Mouse (Mus musculus) kidney, adult 2 months (tissue): ENCODE measurements around the gene Tmem128.

Experiments
- CTCF ChIP-seq: fragments of 200-500 bp; conservative IDR thresholded peaks from 2 replicates; pipeline ENCODE4 v1.5.1; 2011; ENCODE audit warnings: low read depth, mild to moderate bottlenecking, control low read depth, low read length, moderate library complexity, mixed read lengths; ENCODE audit not compliant: insufficient read depth, insufficient read length
- POLR2A ChIP-seq: fragments of 200-500 bp; IDR thresholded peaks from one replicate; pipeline ENCODE4 v1.6.1; 2011; ENCODE audit warnings: low read depth, low read length, control low read depth

GRCm38 (mm10) chr5:38240727-38241472 lies 19.1 kb upstream of the Tmem128 start:
- no peak for TF ChIP-seq CTCF
- no peak for TF ChIP-seq POLR2A
